Mouse (Mus musculus): ENCODE results near the gene Arid2.
"Not testable (repeated sequence)": the region's sequence is repeated elsewhere in the genome, so short reads cannot be mapped to it uniquely, and the experiment has no call there.

The Arid2 gene

GRCm38 (mm10) chr15:96408717-96409121, 121.4 kb downstream of the Arid2 start:
- CTCF ChIA-PET, result no interaction called here

GRCm38 (mm10) chr15:96418161-96418560, 130.8 kb downstream of the Arid2 start:
- CTCF ChIA-PET, result no interaction called here

GRCm38 (mm10) chr15:96419920-96420319, 132.6 kb downstream of the Arid2 start:
- CTCF ChIA-PET, result no interaction called here

DNA sequence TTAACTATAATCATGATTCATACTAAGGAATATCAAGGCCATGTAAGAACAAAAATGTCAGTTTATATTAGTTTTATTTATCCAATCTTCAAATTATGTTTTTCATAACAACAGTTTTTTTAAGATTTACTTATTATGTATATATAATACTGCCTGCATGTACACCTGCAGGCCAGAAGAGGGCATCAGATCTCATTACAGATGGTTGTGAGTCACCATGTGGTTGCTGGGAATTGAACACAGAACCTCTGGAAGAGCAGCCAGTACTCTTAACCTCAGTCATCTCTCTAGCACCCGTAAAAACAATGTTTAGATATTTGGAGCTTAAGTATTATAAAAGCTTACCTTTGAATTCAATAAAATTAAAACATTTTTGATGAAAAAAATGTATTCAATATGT, 146.9 kb downstream of the Arid2 start:
- CTCF ChIA-PET, result no interaction called here

- CTCF ChIA-PET, result not testable (repeated sequence)
Observed at GRCm38 (mm10) chr15:96441480-96441879, 154.2 kb downstream of the Arid2 start.

GRCm38 (mm10) chr15:96446785-96447184, 159.5 kb downstream of the Arid2 start:
- CTCF ChIA-PET, result no interaction called here

GRCm38 (mm10) chr15:96448656-96449299, 161.5 kb downstream of the Arid2 start:
- CTCF ChIA-PET, result no interaction called here

DNA sequence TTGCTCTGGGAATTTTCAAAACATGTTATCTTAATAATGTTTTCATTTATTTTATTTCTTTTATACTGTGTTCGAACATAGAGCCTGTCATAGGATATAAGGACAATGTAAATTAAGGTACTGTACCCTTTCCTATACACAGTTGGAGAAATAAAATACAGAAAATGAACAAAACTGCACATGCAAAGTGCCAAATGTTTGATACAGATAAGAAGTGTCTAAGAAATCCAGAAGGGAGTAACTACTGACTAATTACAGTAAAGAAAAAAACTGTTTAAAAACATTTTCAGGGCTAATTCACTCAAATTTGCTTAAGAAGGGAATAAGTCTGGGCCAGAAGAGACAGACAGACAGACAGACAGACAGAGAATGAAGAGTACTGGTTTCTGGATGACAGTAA, 166.0 kb downstream of the Arid2 start:
- CTCF ChIA-PET, result interaction anchor here (0.6 kb wide), 2 partner anchors 11 to 45 kb away, joined by 4 to 5 read pairs; no protein-coding TSS in a partner anchor

Data from spleen, embryonic (tissue).